Mouse (Mus musculus) neural tube, embryonic 15.5 days (tissue): ENCODE results near the gene Krt9. TPM values are rescaled to one million over a fixed set of nuclear protein-coding genes. Genes with fewer than 3 reads are reported as not detected.
"Not testable (repeated sequence)": the region's sequence is repeated elsewhere in the genome, so short reads cannot be mapped to it uniquely, and the experiment has no call there.

ENCODE experiments used
- ATAC-seq: fragments of 200-750 bp; cut with Nextera tagmentation; 2 replicates; pipeline ENCODE4 v1.8.0; 2017; ENCODE audit warnings: mild to moderate bottlenecking, moderate TSS enrichment, moderate library complexity; ENCODE audit not compliant: low FRiP score
- H3K27ac ChIP-seq: fragments of 300-500 bp; sonication (generic); replicated peaks from 2 replicates; pipeline ENCODE4 v1.5.1; 2015; ENCODE audit warnings: mild to moderate bottlenecking, inconsistent platforms
- H3K27me3 ChIP-seq: fragments of 300-500 bp; sonication (generic); replicated peaks from 2 replicates; pipeline ENCODE4 v1.6.1; 2015; ENCODE audit warnings: inconsistent platforms
- H3K36me3 ChIP-seq: fragments of 300-500 bp; sonication (generic); 2 replicates; pipeline ENCODE4 v1.6.1; 2015; ENCODE audit warnings: inconsistent platforms
- H3K4me1 ChIP-seq: fragments of 300-500 bp; sonication (generic); 2 replicates; pipeline ENCODE4 v1.6.1; 2015; ENCODE audit warnings: inconsistent platforms
- H3K4me2 ChIP-seq: fragments of 300-500 bp; sonication (generic); 2 replicates; pipeline ENCODE4 v1.6.1; 2015; ENCODE audit warnings: inconsistent platforms, mild to moderate bottlenecking, moderate library complexity
- H3K4me3 ChIP-seq: fragments of 300-500 bp; sonication (generic); replicated peaks from 2 replicates; pipeline ENCODE4 v1.5.1; 2015; ENCODE audit warnings: mild to moderate bottlenecking, inconsistent platforms
- H3K9ac ChIP-seq: fragments of 300-500 bp; sonication (generic); replicated peaks from 2 replicates; pipeline ENCODE4 v1.6.1; 2015; ENCODE audit warnings: mild to moderate bottlenecking, inconsistent platforms
- H3K9me3 ChIP-seq: fragments of 300-500 bp; sonication (generic); replicated peaks from 2 replicates; pipeline ENCODE4 v1.6.1; 2016; ENCODE audit warnings: inconsistent platforms
- WGBS: fragments of 180-500 bp; shearing (Covaris S2); methylation state at CpG from one replicate; pipeline ENCODE4 v1.1.7; 2015; ENCODE audit warnings: mixed read lengths; 5-methylcytosine and 5-hydroxymethylcytosine counted together
- polyA plus RNA-seq: library from polyadenylated mRNA; unstranded; fragments of >200 nt; fragmentation: Nextera tagmentation; extraction: Ambion mirVana; gene quantifications from 2 replicates; pipeline ENCODE4 v1.2.1, GENCODE M21; 2015

The Krt9 gene
- polyA plus RNA-seq = 0.06 and 0.08 TPM in 2 replicates

- WGBS = 45% methylated on average over 9 of the region's 9 CpGs
- no peaks in the 10 kb centered on the region for H3K36me3 ChIP-seq
- H3K9ac ChIP-seq = no peak within 1 kb of the TSS
Observed at GRCm38 (mm10) chr11:100192992-100193391, at the start of gene Krt9. Gene Krt9 (minus strand): TSS chr11:100193246.

DNA sequence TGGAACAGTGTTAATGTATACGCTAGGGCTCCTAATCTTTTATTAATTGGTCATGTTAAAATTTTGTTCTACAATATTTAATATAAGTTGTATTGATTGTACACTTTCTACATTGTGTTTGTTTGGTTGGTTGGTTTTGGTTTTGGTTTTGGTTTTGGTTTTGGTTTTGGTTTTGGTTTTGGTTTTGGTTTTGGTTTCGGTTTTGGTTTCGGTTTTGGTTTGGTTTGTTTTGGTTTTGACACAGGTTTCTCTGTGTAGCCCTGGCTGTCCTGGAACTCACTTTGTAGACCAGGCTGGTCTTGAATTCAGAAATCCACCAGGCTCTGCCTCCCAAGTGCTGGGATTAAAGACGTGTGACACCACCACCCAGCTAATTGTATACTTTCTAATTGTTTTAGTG, 47.2 kb upstream of the Krt9 start:
- H3K9ac ChIP-seq, H3K4me1 ChIP-seq, H3K4me2 ChIP-seq, H3K27me3 ChIP-seq, H3K27ac ChIP-seq, ATAC-seq, H3K9me3 ChIP-seq, H3K4me3 ChIP-seq, H3K36me3 ChIP-seq: not testable (repeated sequence)
- 97% methylated on average over 4 of the region's 4 CpGs for WGBS

More at GRCm38 (mm10) chr11:100192992-100193391, at the start of gene Krt9:
- no peak for ATAC-seq
- H3K9me3 ChIP-seq = no peaks in the 10 kb centered on the region
- no peak within 1 kb of the TSS for H3K4me2 ChIP-seq
- H3K27ac ChIP-seq = no peak within 1 kb of the TSS
- H3K4me1 ChIP-seq = no peaks in the 10 kb centered on the region
- H3K4me3 ChIP-seq = no peak within 1 kb of the TSS
- H3K27me3 ChIP-seq = no peaks in the 10 kb centered on the region

GRCm38 (mm10) chr11:100221741-100222140, 28.7 kb upstream of the Krt9 start:
- no peak for ATAC-seq
- Histone ChIP-seq H3K4me1 (no peaks in the 10 kb centered on the region), H3K36me3 (no peaks in the 10 kb centered on the region), H3K27me3 (no peaks in the 10 kb centered on the region), H3K27ac (no peak overlapping the region), H3K9me3 (peaks cover 5% of the 10 kb centered on the region), H3K4me2 (no peak overlapping the region), H3K9ac (no peak overlapping the region), H3K4me3 (no peak overlapping the region)
- 29% methylated on average over 8 of the region's 8 CpGs for WGBS

DNA sequence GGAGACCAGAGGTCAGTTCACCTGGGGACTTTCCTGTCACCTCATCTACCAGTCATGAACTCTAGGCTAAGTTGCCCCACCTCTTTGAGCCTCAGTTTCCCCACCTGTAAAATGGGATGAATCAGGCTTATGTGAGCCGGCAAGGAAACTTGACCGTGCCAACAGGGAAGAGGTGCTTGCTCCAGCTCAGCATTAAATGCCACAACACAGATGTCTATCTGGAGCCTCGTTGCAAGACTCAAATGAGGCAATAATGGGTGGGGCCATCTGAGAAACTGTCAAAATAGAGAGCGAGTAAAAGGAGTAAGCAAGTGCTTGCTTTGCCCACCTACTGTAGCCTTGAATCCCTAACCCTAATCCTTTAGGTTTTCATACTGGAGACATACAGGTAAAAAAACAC, 26.3 kb upstream of the Krt9 start:
- no peak for ATAC-seq
- 88% methylated on average over 4 of the region's 4 CpGs for WGBS
- H3K4me3 ChIP-seq = no peak overlapping the region

GRCm38 (mm10) chr11:100208542-100208941, 15.5 kb upstream of the Krt9 start:
- 71% methylated on average over 6 of the region's 6 CpGs for WGBS
- H3K27ac ChIP-seq = no peak overlapping the region
- H3K4me1 ChIP-seq = no peaks in the 10 kb centered on the region
- H3K36me3 ChIP-seq = no peaks in the 10 kb centered on the region
- H3K27me3 ChIP-seq = no peaks in the 10 kb centered on the region
- ATAC-seq = no peak
- H3K4me2 ChIP-seq = no peak overlapping the region
- H3K9ac ChIP-seq = no peak overlapping the region
- no peak overlapping the region for H3K4me3 ChIP-seq
- no peaks in the 10 kb centered on the region for H3K9me3 ChIP-seq

More for the DNA sequence above, 26.3 kb upstream of the Krt9 start:
- no peaks in the 10 kb centered on the region for H3K27me3 ChIP-seq
- no peaks in the 10 kb centered on the region for H3K4me1 ChIP-seq
- no peak overlapping the region for H3K27ac ChIP-seq
- H3K9ac ChIP-seq = no peak overlapping the region
- H3K4me2 ChIP-seq = no peak overlapping the region
- H3K9me3 ChIP-seq = no peaks in the 10 kb centered on the region
- no peaks in the 10 kb centered on the region for H3K36me3 ChIP-seq

DNA sequence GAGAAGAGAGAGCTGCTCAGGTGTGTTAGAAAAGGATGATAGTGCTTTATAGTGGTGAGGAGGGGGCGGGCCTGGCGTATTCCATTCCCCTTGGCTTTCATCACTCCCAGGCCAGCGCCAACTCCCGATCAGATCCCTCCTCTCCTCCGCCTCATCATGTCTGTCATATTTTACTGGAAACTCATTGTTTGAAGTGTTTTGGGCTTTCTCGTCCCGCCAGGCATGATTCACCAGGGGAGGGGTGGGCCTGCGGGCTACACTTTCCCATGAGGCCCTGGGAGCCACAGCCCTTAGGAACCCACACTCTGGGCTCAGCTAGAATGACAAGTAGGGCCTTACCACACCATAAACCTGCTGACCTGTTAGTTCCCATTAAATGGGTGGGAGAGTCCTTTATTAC, 14.5 kb upstream of the Krt9 start, which contains the start of gene Krt14:
Gene Krt14, minus strand, starts transcription at position 51 of the 400 bp plus-strand sequence.
- WGBS = 88% methylated on average over 8 of the region's 8 CpGs
- H3K9me3 ChIP-seq = no peaks in the 10 kb centered on the region
- no peaks in the 10 kb centered on the region for H3K27me3 ChIP-seq
- H3K27ac ChIP-seq = no peak within 1 kb of the TSS
- H3K4me2 ChIP-seq = no peak within 1 kb of the TSS
- no peak within 1 kb of the TSS for H3K4me3 ChIP-seq
- H3K36me3 ChIP-seq = no peaks in the 10 kb centered on the region
- no peak for ATAC-seq
- no peak within 1 kb of the TSS for H3K9ac ChIP-seq
- no peaks in the 10 kb centered on the region for H3K4me1 ChIP-seq

DNA sequence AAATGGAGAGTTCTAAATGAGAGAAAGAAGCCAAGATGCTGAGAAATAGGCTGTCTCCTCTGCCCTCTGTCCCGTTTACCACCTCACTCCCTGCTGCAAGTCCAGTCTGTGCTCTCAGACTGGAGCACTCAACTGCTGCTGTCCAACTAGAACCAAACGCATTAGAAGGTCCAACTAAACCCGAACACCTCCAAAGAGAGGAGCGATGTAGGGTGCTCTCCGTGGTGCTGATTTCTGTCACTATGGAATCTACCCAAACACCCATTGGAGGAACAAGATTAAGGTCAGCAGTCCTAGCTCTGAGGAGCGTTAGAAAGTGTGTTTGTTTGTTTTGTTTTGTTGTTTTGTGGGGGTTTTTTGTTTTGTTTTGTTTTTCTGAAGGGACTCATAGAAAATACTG, 10.4 kb upstream of the Krt9 start:
- no peaks in the 10 kb centered on the region for H3K4me1 ChIP-seq
- no peaks in the 10 kb centered on the region for H3K36me3 ChIP-seq
- no peak overlapping the region for H3K4me2 ChIP-seq
- no peak overlapping the region for H3K4me3 ChIP-seq
- no peak overlapping the region for H3K9ac ChIP-seq
- no peak for ATAC-seq
- WGBS = 27% methylated on average over 6 of the region's 6 CpGs
- H3K9me3 ChIP-seq = no peaks in the 10 kb centered on the region
- H3K27me3 ChIP-seq = no peaks in the 10 kb centered on the region
- H3K27ac ChIP-seq = no peak overlapping the region

GRCm38 (mm10) chr11:100202906-100203305, 9.9 kb upstream of the Krt9 start:
- Histone ChIP-seq H3K4me1 (no peaks in the 10 kb centered on the region), H3K27ac (no peak overlapping the region), H3K4me3 (no peak overlapping the region), H3K36me3 (no peaks in the 10 kb centered on the region), H3K27me3 (no peaks in the 10 kb centered on the region), H3K4me2 (no peak overlapping the region), H3K9me3 (no peaks in the 10 kb centered on the region), H3K9ac (no peak overlapping the region)
- WGBS = 79% methylated on average over 4 of the region's 4 CpGs
- no peak for ATAC-seq

DNA sequence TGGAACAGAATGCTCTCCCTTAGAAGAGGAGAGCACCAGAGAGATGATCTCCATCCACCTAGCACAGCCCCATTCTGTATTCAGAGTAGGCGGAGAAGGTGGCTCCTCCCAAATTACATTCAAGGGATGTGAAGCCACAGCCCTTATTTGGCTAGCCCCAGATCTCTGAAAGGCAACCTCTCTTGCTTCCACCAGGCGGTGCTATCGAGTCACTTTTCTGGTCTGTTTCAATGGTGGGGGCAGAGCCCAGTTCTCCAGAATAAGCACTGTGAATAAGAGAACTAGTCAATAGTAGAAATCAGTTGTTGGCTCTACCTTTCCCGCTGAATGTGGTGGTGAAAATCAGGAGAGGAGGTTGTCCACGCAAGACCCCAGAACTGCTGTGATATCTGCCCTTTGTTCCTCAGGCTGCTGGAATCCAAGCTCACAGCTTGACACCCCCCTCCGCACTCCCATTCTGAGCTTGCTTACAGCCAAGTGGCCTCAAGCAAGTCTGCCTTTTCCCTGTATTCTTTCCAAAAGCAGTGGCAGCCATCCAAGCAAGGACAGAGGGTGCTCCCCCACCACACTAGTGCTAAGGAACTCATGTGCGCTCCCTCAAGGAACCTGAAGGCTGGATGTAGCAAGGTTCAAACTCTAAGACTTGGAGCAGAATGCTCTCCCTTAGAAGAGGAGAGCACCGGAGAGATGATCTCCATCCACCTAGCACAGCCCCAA, 7.2 kb upstream of the Krt9 start:
- H3K36me3 ChIP-seq = no peaks in the 10 kb centered on the region
- H3K4me1 ChIP-seq = no peaks in the 10 kb centered on the region
- no peaks in the 10 kb centered on the region for H3K9me3 ChIP-seq
- H3K4me3 ChIP-seq = no peak overlapping the region
- no peak overlapping the region for H3K27ac ChIP-seq
- ATAC-seq = no peak
- H3K9ac ChIP-seq = no peak overlapping the region
- H3K27me3 ChIP-seq = no peaks in the 10 kb centered on the region
- WGBS = 52% methylated on average over 8 of the region's 8 CpGs
- no peak overlapping the region for H3K4me2 ChIP-seq

- H3K36me3 ChIP-seq = no peaks in the 10 kb centered on the region
- no peak overlapping the region for H3K4me2 ChIP-seq
- 71% methylated on average over 4 of the region's 4 CpGs for WGBS
- no peaks in the 10 kb centered on the region for H3K27me3 ChIP-seq
- H3K27ac ChIP-seq = no peak overlapping the region
- H3K4me3 ChIP-seq = no peak overlapping the region
- no peaks in the 10 kb centered on the region for H3K9me3 ChIP-seq
- H3K4me1 ChIP-seq = no peaks in the 10 kb centered on the region
- no peak overlapping the region for H3K9ac ChIP-seq
- no peak for ATAC-seq
Observed at GRCm38 (mm10) chr11:100198666-100199065, 5.6 kb upstream of the Krt9 start.

GRCm38 (mm10) chr11:100191820-100192219, 1.2 kb downstream of the Krt9 start:
- Histone ChIP-seq H3K27me3 (no peaks in the 10 kb centered on the region), H3K4me2 (no peak overlapping the region), H3K4me1 (no peaks in the 10 kb centered on the region), H3K27ac (no peak overlapping the region), H3K36me3 (no peaks in the 10 kb centered on the region), H3K4me3 (no peak overlapping the region), H3K9ac (no peak overlapping the region), H3K9me3 (no peaks in the 10 kb centered on the region)
- 100% methylated on average over 3 of the region's 3 CpGs for WGBS
- no peak for ATAC-seq

DNA sequence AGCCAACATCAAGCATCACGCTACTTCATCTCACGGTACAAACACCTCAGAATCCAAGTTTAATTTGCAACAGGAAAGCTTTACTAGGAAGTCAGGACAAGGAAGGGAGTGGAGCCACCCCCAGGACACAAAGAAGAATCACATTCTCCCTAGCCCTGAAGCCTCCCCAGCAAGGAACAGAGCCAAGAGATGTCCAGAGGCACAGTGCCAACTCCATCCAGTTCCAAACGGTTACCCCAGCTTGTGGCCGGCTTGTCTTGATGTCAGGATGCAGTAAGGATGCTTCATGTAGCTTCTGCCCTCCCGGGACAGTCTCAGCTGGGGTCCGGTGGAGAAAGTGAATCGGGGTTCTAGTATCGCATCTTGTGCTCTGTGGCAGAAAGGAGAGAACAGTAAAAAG, 6.3 kb downstream of the Krt9 start:
- Histone ChIP-seq H3K4me2 (no peak overlapping the region), H3K27me3 (no peaks in the 10 kb centered on the region), H3K9ac (no peak overlapping the region), H3K36me3 (no peaks in the 10 kb centered on the region), H3K9me3 (no peaks in the 10 kb centered on the region), H3K4me3 (no peak overlapping the region), H3K27ac (no peak overlapping the region), H3K4me1 (no peaks in the 10 kb centered on the region)
- no peak for ATAC-seq
- WGBS = 84% methylated on average over 8 of the region's 8 CpGs
